Mouse (Mus musculus) large intestine, adult 2 months (tissue): ENCODE results near the gene Xrcc4. TPM values are rescaled to one million over a fixed set of nuclear protein-coding genes. Genes with fewer than 3 reads are reported as not detected.

Source experiments
- DNase-seq: peaks from one replicate; pipeline ENCODE4 v3.0.0-alpha.2; 2012; ENCODE audit warnings: low read depth, low spot score
- WGBS: fragments of 180-500 bp; shearing (Covaris S2); methylation state at CpG from one replicate; pipeline ENCODE4 v1.1.7; 2018; 5-methylcytosine and 5-hydroxymethylcytosine counted together
- polyA plus RNA-seq: library from polyadenylated mRNA; depleted of rRNA; stranded (reverse); fragments of >200 nt; gene quantifications from 2 replicates; pipeline ENCODE4 v1.2.3, GENCODE M21; 2012

Xrcc4 gene
- polyA plus RNA-seq, 1 experiment: 0.72 TPM

DNA sequence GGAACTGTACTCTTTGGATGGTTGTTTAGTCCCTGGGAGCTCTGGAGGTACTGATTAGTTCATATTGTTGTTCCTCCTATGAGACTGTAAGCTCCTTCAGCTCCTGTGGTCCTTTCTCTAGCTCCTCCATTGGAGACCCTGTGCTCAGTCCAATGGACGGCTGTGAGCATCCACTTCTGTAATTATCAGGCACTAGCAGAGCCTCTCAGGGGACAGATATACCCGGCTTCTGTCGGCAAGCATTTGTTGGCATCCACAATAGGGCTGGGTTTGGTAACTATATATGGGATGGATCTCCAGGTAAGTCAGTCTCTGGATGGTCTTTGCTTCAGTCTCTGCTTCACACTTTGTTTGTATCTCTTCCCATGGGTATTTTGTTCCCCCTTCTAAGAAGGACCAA lies 118.5 kb downstream of the Xrcc4 start:
- DNase-seq: no peak
- WGBS: 86% methylated on average over 3 of the region's 3 CpGs

DNA sequence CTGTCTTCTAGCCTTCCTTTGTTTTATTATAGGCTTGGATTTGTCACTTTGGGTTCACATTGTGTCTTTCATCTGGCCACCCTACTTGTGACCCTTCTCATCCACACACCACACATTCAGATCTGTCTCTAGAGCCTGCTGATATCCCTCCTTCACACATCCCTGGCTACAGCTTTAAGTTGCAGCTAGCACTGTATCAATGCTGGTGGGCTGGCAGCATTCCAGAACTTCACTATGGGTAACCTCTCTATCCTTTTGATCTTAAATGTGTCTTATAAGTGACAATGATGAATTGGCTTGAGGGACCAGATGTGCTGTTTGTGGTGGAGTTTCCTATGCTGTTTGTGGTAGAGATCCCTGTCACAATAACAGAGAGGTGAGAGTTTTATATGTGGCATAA lies 120.7 kb downstream of the Xrcc4 start:
- no peak for DNase-seq

DNA sequence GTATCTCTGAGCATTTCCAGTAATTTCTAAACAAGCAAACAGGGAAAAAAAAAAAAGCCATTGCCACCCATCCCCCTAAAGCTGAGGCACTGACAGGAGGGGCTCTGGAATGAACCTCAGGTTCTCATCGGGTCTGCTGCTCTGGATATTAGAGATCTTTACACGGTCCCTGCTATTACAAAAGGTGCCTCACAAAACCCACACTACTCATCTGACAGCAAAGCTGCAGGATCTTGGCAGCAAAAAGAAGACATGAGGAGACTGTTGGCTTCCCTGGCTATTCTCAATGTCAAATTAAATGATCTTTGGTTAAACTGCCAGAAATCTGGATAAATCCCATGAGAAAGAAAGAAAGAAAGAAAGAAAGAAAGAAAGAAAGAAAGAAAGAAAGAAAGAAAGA lies 145.1 kb downstream of the Xrcc4 start:
- 76% methylated on average over 2 of the region's 2 CpGs for WGBS
- DNase-seq: no peak

DNA sequence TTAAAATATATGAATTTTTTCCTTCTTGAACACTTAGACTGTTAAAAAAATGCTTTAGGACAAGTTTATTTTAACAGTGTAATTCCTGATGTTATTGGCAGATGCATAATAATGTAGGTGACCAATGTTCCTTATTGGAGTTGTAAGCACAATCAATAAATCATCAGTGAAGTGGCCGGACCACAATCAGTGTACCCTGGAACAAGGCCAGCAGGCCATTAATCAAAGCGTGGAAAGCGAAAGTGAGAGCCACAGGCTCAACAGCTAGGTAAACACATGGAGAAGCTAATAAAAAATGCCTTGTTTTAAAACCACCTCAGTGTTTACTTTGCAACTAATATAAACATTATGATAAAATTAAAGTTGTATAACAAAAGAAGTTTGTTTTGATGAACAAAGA lies 159.9 kb downstream of the Xrcc4 start:
- 5% methylated on average over 3 of the region's 3 CpGs for WGBS

DNA sequence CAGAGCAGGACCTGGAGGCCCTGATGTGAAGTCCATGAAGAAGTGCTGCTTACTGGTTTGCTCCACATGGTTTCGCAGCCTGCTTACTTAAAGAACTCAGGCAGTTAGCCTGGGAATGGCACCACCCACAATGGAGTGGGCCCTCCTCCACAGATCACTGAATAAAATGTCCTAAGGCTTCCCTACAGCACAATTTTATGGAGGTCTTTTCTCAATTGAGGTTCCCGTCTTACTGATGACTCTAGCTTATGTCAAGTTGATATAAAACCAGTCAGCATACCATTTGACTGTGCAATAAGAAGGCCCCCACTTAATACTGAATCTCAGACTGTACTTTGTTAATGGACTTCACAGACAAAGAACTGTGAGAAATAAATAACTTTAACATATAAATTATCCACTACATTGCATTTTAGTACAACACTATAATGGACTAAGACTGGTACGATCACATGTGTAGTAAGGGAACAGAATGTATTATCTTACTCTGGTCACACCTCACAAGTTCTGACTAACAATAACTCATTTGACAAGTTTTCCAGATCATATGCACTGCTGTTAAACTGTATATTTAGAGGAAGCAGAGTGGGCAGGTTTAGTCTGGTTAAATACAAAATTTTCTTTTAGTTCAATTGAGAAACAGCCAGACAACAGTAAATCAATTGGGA lies 170.5 kb downstream of the Xrcc4 start:
- DNase-seq: no peak
- 92% methylated on average over 3 of the region's 3 CpGs for WGBS

More for the DNA sequence above, 159.9 kb downstream of the Xrcc4 start:
- DNase-seq: no peak

DNA sequence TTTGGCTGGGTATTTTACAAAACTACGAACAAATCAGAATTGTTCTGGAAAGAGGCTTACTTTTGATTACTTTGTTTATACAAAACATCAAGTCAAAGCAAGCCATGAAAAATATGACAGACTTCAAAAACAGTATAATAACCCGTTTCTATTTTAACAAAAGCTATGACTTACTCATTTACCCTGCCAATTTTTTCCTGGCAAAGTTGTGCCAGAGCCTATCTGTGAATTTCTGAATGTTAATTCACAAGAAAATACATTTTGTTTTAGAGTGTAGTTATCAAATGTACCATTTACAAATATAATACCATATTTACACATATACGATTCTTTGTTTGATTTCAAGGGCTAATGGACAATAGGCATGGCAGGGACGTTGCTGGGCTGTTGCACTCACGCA lies 175.1 kb downstream of the Xrcc4 start:
- DNase-seq: no peak
- 90% methylated on average over 5 of the region's 5 CpGs for WGBS

DNA sequence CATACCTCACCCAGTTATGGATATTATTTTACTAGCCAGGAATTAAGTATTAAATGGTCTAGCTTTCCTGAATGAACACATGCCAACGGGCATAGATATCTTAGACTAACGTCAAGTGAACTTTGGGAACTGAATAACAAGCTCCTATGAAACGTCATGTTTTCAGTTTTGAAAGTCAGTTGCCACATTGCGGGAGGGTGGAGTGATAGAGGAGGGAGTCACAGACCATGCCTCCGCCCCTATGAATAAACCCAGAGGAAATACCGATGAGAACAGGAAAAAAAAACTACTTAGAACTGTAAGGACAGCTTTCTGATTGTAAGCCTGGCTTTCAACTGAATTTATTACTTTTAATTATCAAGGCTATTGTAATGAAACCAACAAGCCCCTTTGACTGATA lies 175.5 kb downstream of the Xrcc4 start:
- no peak for DNase-seq
- WGBS: 83% methylated on average over 6 of the region's 6 CpGs

DNA sequence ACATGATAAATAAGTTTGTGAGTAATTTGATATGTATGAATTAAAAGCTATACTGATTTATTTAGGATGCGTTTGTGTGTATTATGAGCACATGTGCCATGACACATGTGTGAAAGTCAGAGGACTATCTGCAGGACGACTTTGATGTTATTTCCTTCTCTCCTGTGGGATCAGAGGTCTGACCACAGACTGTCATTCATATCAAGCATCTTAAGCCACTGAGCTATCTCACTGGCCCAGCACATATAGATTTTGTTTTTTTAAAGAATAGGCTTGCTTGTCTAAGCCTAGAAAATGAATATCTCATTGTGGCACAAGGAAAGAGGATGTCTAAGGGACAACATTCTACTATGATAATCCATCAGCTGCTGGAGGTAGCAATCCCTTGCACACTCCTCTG lies 183.3 kb downstream of the Xrcc4 start:
- WGBS: 67% methylated on average over 2 of the region's 2 CpGs

DNA sequence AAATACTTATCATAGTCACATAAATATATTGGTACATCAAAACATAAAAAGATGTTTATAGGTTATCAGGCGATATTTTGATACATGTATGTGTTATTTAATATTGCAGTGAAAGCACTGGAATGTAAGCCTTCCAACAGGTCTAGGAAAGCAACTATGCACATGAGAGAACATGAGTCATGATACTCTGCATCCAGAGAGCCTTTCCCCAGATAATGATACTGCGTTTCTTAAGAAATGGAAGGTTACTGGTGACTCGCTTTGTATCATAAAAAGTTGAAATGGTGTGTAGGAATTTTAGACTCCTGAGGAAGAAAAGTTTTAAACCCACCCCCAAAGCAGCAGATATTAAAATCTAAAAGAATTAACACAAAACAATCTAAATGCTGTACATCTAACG lies 190.3 kb downstream of the Xrcc4 start:
- DNase-seq: no peak
- 91% methylated on average over 4 of the region's 4 CpGs for whole genome bisulfite sequencing

More for the DNA sequence above, 183.3 kb downstream of the Xrcc4 start:
- DNase-seq: no peak

DNA sequence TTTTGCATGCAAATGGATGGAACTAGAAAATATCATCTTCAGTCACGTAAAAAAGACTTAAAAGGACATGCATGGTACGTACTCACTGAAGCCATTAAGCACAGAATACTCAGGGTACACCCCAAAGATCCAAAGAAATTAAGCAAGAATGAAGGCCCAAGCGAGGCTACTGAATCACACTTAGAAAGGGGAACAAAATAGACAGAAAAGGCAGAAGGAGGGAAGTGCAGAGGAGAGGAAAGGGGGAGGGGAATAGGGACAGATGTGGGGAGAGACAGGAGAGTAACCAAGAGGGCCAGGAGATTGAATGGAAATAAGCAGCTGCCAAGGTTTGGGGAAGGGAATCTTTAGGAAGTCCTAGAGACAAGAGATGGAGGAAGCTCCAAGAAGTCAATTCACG lies 197.3 kb downstream of the Xrcc4 start:
- WGBS: 95% methylated on average over 4 of the region's 4 CpGs
- DNase-seq: no peak

DNA sequence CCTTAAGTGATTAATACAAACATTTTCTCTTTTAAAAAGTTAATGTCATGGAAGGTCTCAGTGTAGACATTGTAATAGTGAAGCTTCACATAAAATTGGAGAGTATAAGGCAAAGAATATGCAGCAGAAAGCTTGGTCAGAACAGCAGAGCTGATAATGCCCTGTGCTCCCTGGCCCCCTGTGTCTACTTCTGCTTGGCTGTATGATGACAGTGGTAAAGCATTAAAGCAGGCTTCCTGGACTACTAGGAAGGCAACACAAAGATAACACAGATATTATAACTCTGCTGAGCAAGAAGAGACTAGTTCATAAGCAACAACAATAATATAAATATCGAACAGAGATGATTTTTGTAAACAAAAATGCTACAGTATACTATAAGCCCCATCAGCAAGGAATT lies 199.2 kb downstream of the Xrcc4 start:
- no peak for DNase-seq
- 82% methylated on average over 1 of the region's 1 CpGs for WGBS

DNA sequence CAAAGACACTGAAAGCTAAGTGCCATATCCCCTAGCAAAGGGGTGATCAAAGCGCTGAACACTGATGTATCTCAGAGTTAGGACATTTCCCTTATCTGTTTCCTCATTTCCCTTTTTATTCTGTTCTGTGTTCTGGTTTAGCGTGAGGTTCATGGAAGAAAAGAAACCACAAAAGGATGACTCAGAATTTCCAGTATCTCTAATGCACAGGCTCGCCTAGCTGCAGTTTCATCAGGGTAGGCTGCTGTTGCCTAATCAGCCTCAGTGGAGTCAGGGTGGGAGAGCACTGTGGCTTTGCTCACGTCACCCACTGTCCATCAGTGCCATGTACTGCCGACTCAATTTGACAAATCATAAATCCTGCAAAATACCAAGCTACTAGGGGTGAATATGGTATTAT lies 200.3 kb downstream of the Xrcc4 start:
- WGBS: 63% methylated on average over 5 of the region's 5 CpGs
- no peak for DNase-seq

DNA sequence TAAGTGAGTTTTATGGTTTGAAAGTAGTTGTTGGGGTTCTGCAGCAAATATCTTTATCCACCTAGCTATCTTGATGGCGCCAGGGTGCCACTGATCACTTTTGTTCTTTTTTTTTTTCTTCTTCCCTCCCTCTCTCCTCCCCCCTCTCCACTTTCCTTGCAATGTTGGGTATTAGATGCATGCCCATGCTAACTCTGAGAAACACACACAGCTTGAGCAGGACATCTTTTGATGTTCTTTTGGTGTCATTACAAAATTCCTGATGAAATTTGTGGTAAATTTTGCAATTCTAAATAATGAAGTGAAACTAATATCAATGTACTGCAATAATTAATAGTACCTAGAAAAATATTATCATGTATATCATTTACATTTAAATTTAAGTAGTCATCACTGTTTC lies 205.9 kb downstream of the Xrcc4 start:
- no peak for DNase-seq
- 85% methylated on average over 1 of the region's 1 CpGs for WGBS

DNA sequence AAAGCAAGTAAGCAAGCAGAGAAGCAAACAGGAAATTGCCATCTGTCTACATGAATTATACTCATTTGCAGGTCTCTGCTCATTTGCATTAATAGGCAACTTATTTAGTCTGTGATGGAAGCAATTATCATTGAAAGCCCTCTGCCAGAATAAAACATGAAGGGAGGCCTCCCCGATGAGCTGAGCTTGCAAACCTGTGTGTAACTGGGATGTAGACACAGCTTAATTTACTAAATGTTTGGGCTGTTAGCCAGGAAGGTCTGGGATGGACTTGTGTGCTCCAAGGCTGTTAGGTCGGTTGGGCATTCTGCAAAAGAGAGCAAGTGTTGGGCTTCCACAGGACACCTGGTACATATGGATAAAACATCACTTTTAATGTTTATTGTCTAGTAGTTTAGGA lies 208.1 kb downstream of the Xrcc4 start:
- DNase-seq: no peak

DNA sequence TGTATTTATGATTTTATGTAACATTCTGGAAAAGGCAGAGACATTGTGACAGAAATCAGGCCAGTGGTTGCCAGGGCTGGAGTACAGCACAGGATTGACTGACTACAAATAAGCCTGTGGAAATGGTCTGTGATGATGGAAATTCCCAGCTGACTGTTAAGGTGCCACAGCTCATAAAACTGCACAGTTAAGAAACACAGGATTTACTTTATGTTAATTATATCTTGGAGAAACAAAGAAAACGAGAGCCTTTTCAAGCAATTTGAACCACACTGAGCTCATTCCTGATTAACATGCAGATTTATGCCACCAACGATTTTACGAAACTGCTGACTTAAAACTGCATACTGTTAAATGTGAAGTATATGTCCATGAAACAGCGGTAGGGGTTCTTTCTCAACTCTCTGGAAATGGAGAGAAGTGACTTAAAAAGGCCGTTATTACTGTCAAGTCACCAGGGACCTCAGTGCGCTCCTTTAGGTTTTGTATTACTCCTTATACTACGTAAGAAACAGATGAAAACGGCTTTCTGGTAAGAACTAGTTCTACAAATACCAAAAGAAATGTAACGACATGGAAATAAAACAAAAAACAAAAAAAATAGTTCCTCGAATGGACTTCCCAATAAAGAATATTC lies 210.5 kb downstream of the Xrcc4 start:
- 90% methylated on average over 10 of the region's 10 CpGs for WGBS
- DNase-seq: no peak

More for the DNA sequence above, 208.1 kb downstream of the Xrcc4 start:
- 46% methylated on average over 2 of the region's 2 CpGs for WGBS

DNA sequence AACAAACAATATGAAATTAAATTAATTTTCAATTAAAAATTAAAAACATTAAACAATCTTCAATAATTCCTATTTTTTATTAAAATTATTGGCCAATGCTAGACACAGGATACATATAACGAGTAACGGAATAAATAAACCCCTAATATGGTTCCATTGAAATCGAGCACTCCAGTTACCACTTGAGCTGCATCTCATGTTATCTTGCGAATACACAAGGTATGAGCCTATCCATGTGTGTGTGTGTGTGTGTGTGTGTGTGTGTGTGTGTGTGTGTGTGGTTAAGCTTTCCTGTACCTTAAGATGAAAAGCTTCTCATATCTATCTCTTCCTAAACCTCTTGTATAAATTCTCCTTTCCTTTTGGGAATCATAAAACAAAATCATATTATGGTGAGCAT lies 213.9 kb downstream of the Xrcc4 start:
- 95% methylated on average over 4 of the region's 4 CpGs for WGBS

DNA sequence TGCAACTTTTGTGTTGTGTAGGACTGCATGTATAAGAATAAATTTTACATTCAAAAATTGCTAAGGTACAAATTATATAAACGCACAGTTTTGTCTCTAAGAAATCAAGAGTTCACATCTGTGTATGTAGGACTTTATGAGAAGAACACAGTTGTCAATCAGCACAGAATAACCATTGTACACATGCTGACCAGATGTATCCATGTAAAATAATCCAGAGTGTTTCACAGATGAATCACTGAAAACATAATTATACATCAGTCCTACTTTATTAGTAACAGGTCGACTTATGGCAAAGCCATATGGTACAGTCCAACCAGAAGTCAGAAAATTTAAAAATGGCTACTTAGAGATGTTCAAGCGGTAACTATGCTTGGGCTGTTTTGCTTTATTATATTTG lies 216.7 kb downstream of the Xrcc4 start:
- 83% methylated on average over 3 of the region's 3 CpGs for WGBS
- no peak for DNase-seq

More for the DNA sequence above, 213.9 kb downstream of the Xrcc4 start:
- DNase-seq: no peak

DNA sequence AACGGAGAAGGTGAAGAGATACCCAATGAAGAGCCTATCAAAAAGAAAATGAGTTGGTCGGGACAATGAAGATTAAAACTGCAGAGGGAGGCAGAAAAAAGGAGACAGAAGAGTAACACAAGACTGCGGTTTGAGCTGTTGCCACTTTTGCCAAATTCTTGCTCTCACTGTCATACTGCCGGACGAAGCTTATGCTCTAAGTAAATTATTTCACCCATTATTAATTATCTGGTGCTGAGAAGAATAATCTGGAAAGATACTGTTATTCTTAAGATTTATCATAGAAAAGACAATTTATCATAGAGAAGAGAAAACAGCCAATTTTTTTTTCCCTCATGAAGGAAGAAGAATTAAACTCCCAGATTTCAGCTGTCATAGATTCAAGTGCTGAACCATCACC lies 235.3 kb downstream of the Xrcc4 start:
- no peak for DNase-seq
- WGBS: 80% methylated on average over 5 of the region's 5 CpGs

DNA sequence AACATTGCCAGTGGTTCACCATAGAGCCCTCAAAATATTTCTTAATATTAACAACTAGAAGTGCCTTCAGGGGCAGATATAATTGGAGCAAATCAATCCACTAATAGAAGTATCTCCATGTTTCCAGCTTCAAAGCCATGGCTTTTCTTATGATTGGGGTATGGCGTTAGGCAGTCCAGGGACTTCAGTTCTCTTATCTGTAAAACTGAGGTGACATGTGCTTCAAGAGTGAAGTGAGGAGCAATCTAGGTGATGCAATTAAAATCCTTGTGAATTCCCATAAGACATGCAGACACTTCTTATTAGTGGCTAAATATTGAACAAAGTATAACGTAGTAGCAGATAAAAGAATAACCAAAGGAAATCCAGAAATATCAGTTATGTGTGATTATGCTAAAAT lies 238.7 kb downstream of the Xrcc4 start:
- 94% methylated on average over 2 of the region's 2 CpGs for WGBS
- DNase-seq: no peak

DNA sequence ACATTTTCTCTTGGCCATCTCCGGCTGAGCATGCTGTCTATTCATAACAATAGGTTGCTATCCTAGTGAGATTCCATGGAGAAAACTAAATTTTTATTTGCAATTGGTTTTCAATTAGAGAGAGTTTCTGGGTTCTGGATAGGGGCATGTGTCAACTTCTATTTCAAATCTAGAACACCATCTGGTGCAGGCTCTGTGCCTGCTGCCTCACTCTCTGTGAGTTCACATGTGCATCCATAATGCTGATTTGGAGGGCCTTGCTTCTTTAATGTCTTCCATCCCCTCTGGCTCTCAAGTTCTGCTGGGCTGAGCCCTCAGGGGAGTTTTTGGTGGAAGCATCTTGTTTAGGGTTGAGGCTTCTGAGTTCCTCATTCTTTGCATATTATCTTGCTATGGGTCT lies 239.5 kb downstream of the Xrcc4 start:
- DNase-seq: no peak
- 95% methylated on average over 1 of the region's 1 CpGs for WGBS

DNA sequence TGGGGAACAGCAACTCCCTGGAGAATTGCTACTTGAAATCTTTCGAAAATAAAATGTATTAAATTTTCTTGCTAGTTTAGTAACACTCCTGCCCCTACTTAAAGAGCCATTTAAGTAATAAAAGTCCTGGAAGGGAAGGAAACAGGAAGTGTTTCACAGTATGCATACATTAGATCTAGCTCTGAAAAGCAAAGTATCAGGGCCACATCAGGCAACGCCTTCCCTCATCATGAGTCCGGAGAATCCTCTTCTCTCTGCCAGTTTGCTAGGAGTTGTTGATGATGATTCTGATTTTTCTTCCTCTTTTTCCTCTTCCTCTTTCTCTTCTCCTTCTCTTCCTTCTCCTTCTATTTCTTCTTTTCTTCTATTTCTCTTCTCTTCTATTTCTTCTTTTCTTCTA lies 250.8 kb downstream of the Xrcc4 start:
- no peak for DNase-seq
- 69% methylated on average over 3 of the region's 3 CpGs for WGBS

DNA sequence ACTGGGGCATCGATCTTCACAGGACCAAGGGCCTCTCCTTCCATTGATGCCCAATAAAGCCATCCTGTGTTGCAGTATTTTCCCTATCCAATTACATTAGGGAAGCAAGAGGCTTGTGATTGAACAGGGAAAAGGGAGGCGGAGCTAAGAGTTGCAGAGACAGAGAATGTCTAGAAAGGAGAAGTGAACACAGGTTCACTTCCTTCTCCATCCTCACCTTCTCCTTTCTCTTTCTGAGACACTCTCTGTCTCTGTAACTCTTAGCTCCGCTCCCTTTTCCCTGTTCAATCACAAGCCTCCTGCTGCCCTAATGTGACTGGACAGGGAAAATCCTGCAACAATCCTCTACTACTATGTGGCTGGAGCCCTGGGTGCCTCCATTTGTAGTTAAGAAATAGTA lies 254.9 kb downstream of the Xrcc4 start:
- DNase-seq: no peak
- WGBS: 87% methylated on average over 3 of the region's 3 CpGs
